Mouse (Mus musculus) forebrain, postnatal 0 days (tissue): Measurements from ENCODE around the gene Natd1. TPM values are rescaled to one million over a fixed set of nuclear protein-coding genes. Genes with fewer than 3 reads are reported as not detected.
"Not testable (repeated sequence)": the region's sequence is repeated elsewhere in the genome, so short reads cannot be mapped to it uniquely, and the experiment has no call there.

Experiments
- ATAC-seq: fragments of 200-750 bp; cut with Nextera tagmentation; 2 replicates; pipeline ENCODE4 v1.8.0; 2017; ENCODE audit warnings: mild to moderate bottlenecking, moderate library complexity
- DNase-seq: peaks from one replicate; pipeline ENCODE4 v3.0.0-alpha.2; 2015
- H3K27ac ChIP-seq: fragments of 300-500 bp; sonication (generic); 2 replicates; pipeline ENCODE4 v1.5.1; 2014; ENCODE audit warnings: low read depth, mild to moderate bottlenecking, antibody characterized with exemption, low read length, moderate library complexity, mixed read lengths
- H3K27me3 ChIP-seq: fragments of 300-500 bp; sonication (generic); 2 replicates; pipeline ENCODE4 v1.6.1; 2014; ENCODE audit warnings: mild to moderate bottlenecking, low read length, mixed read lengths; ENCODE audit not compliant: insufficient read depth
- H3K36me3 ChIP-seq: fragments of 300-500 bp; sonication (generic); 2 replicates; pipeline ENCODE4 v1.6.1; 2014; ENCODE audit warnings: mild to moderate bottlenecking, moderate library complexity; ENCODE audit not compliant: insufficient read depth
- H3K4me1 ChIP-seq: fragments of 300-500 bp; sonication (generic); 2 replicates; pipeline ENCODE4 v1.6.1; 2014; ENCODE audit warnings: antibody characterized with exemption; ENCODE audit not compliant: insufficient read depth
- H3K4me2 ChIP-seq: fragments of 300-500 bp; sonication (generic); 2 replicates; pipeline ENCODE4 v1.6.1; 2014; ENCODE audit warnings: low read depth, mild to moderate bottlenecking, moderate library complexity
- H3K4me3 ChIP-seq: fragments of 300-500 bp; sonication (generic); 2 replicates; pipeline ENCODE4 v1.5.1; 2014; ENCODE audit warnings: low read depth, low read length, mixed read lengths
- H3K9ac ChIP-seq: fragments of 300-500 bp; sonication (generic); 2 replicates; pipeline ENCODE4 v1.6.1; 2014; ENCODE audit warnings: mild to moderate bottlenecking
- H3K9me3 ChIP-seq: fragments of 300-500 bp; sonication (generic); 2 replicates; pipeline ENCODE4 v1.6.1; 2016; ENCODE audit warnings: low read length
- CTCF ChIP-seq: sonication (generic); IDR thresholded peaks from 2 replicates; pipeline ENCODE4 v1.5.1; 2016; ENCODE audit warnings: antibody characterized with exemption, control low read depth, low read depth
- WGBS: fragments of 180-500 bp; shearing (Covaris S2); extraction: QIAGEN DNeasy Blood & Tissue Kit; methylation state at CpG from one replicate; pipeline ENCODE4 v1.1.7; 2014; 5-methylcytosine and 5-hydroxymethylcytosine counted together
- polyA plus RNA-seq: library from polyadenylated mRNA; unstranded; fragments of >200 nt; fragmentation: Nextera tagmentation; extraction: Ambion mirVana; gene quantifications from 2 replicates; pipeline ENCODE4 v1.2.1, GENCODE M21; 2015
- total RNA-seq: library from RNA; depleted of rRNA; stranded (reverse); fragments of >200 nt; gene quantifications from 2 replicates; pipeline ENCODE4 v1.2.3, GENCODE M21; 2014

The Natd1 gene
- total and polyA plus RNA-seq, 2 experiments from 2014 or later, result 17.2 to 29.7 TPM

DNA sequence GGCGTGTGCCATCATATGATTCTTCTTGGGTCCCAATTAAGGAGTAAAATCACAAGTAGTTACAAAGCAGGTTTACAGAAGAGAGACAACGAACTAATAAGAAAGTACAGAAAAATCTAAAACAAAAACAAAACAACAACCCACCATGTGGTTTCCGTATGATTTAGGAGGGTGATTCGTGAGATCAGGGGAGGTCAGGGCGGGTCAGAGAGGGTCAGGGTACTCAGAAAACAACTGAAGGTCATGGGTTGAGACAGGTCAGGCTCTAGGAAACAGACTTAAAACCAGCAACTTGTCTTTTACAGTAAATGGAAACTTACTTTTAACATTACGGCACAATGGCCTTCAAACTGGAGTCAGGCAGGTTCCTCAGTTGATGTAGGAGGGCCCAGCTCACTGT, 24.3 kb downstream of the Natd1 start:
- no peak for TF ChIP-seq CTCF
- no peak for ATAC-seq
- Histone ChIP-seq H3K9ac (no peak overlapping the region), H3K9me3 (no peaks in the 10 kb centered on the region), H3K4me3 (no peak overlapping the region), H3K27me3 (no peaks in the 10 kb centered on the region), H3K4me1 (no peaks in the 10 kb centered on the region), H3K36me3 (no peaks in the 10 kb centered on the region), H3K4me2 (no peak overlapping the region), H3K27ac (no peak overlapping the region)
- 79% methylated on average over 6 of the region's 6 CpGs for WGBS
- DNase-seq, result no peak

DNA sequence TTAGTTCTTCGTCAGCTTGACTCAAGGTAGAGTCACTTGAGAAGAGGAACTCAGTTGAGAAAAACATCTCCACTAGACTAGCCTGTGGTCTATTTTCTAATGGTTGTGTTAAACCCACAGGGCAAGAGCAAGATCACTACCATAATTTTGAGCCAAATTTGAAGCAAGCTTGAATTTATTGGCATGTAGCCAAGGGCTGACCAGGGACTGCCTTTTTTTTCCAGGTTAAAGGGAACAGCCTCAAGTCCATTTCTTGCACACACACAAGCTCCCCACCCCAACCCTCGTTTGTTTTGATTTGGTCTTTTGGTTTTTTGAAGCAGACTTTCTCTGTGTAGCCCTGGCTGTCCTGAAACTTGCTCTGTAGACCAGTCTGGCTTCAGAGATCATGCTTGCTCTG, 24.7 kb downstream of the Natd1 start:
- Histone ChIP-seq H3K4me2 (no peak overlapping the region), H3K9ac (no peak overlapping the region), H3K36me3 (no peaks in the 10 kb centered on the region), H3K4me3 (no peak overlapping the region), H3K9me3 (no peaks in the 10 kb centered on the region), H3K4me1 (no peaks in the 10 kb centered on the region), H3K27ac (no peak overlapping the region), H3K27me3 (no peaks in the 10 kb centered on the region)
- ATAC-seq (no peak), DNase-seq (no peak)
- 64% methylated on average over 2 of the region's 2 CpGs for WGBS
- no peak for TF ChIP-seq CTCF

DNA sequence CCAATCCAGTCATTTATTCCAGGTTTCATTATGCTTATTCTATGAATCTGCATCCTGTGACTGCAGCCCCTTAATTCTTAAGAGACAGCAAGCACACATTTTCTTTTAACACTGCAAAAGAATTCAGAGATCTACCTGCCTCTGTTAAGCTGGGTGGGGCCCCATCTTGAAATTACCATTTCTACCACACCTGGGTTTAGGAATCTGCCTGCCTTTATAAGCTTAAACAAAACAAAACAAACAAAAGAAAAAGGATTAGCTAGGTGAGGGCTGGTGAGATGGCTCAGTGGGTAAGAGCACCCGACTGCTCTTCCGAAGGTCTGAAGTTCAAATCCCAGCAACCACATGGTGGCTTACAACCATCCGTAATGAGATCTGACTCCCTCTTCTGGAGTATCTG, 27.6 kb downstream of the Natd1 start:
- not testable (repeated sequence) for H3K4me1 ChIP-seq, H3K9ac ChIP-seq, H3K9me3 ChIP-seq, H3K27me3 ChIP-seq, DNase-seq, H3K36me3 ChIP-seq, ATAC-seq, H3K4me3 ChIP-seq, H3K4me2 ChIP-seq, H3K27ac ChIP-seq
- 77% methylated on average over 2 of the region's 3 CpGs for WGBS

DNA sequence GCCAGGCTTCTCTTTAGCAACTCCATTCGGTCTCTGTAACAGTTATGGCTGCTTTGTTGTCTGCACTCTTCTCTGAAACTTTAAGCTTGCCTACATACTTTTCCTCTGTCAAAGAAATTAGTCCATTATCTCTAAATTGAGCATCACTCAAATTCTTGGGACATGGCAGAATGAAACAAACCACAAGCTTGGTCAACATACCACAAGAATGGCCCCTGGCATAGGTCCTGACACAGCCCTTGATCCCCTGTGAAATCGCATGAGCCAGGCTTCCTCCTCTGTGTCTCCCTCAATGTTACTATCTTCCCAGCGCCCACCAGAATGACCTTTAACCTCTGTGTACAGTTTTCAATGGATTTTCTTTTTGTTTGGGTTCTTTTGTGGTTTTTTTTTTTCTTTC, 32.2 kb downstream of the Natd1 start:
- Histone ChIP-seq H3K27ac (no peak overlapping the region), H3K9me3 (no peaks in the 10 kb centered on the region), H3K36me3 (no peaks in the 10 kb centered on the region), H3K4me1 (peaks cover 4% of the 10 kb centered on the region; the same call in 1 of the 2 replicates), H3K4me2 (no peak overlapping the region), H3K4me3 (no peak overlapping the region), H3K27me3 (no peaks in the 10 kb centered on the region), H3K9ac (no peak overlapping the region)
- DNase-seq (no peak), ATAC-seq (no peak)
- WGBS, result 70% methylated on average over 3 of the region's 3 CpGs
- TF ChIP-seq CTCF, result no peak

DNA sequence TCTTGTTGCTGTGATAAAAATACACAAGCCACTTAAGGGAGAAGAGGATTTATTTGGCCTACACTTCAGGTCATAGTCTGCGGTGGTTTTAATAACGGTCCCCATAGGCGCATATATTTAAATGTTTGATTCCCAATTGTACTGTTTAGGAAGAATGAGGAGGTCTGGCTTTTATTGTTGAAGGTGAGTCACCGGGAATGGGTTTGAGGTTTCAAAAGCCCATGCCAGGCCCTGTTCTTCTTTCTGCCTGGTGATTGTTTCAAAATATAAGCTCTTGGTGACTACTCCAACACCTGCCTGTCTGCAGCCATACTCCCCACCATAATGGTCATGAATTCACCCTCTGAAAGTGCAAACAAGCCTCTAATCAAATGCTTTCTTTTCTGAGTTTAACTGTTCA, 34.0 kb downstream of the Natd1 start:
- TF ChIP-seq CTCF, result no peak
- H3K4me1 ChIP-seq, result peaks cover 9% of the 10 kb centered on the region; the same call in 1 of the 2 replicates
- no peaks in the 10 kb centered on the region for H3K27me3 ChIP-seq
- no peak overlapping the region for H3K27ac ChIP-seq
- 93% methylated on average over 4 of the region's 4 CpGs for WGBS
- no peak overlapping the region for H3K4me2 ChIP-seq
- H3K4me3 ChIP-seq, result no peak overlapping the region
- DNase-seq (no peak), ATAC-seq (no peak)
- no peak overlapping the region for H3K9ac ChIP-seq
- H3K36me3 ChIP-seq, result no peaks in the 10 kb centered on the region
- no peaks in the 10 kb centered on the region for H3K9me3 ChIP-seq

DNA sequence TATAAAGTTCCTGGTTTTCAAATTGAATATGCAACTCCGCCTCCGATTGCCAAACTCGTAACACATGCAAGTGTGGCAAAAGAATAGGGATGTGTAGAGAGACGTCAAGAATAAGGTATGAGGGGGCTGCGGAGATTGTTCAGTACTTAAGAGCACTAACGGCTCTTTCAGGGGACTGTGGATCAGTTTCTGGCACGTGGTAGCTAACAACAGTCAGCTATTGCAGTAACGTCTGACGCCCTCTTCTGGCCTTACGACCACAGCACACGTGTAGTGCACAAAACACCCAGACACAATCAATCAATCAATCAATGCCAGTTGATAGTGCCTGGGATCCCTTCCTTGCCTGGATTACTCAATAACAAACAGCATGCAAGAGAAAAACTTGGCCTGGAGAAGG, 35.1 kb downstream of the Natd1 start:
- peak overlapping the region; percentile 58 for H3K9ac ChIP-seq
- 2% methylated on average over 11 of the region's 11 CpGs for WGBS
- peaks cover 9% of the 10 kb centered on the region; the same call in 1 of the 2 replicates for H3K4me1 ChIP-seq
- no peaks in the 10 kb centered on the region for H3K36me3 ChIP-seq
- DNase-seq, result peak; percentile 76
- H3K27ac ChIP-seq, result peak overlapping the region; percentile 83
- TF ChIP-seq CTCF, result peak; percentile 80
- peak; percentile 25; the same call in 1 of the 2 replicates for ATAC-seq
- H3K27me3 ChIP-seq, result no peaks in the 10 kb centered on the region
- H3K4me3 ChIP-seq, result peak overlapping the region; percentile 97
- no peaks in the 10 kb centered on the region for H3K9me3 ChIP-seq
- peak overlapping the region; percentile 71 for H3K4me2 ChIP-seq

DNA sequence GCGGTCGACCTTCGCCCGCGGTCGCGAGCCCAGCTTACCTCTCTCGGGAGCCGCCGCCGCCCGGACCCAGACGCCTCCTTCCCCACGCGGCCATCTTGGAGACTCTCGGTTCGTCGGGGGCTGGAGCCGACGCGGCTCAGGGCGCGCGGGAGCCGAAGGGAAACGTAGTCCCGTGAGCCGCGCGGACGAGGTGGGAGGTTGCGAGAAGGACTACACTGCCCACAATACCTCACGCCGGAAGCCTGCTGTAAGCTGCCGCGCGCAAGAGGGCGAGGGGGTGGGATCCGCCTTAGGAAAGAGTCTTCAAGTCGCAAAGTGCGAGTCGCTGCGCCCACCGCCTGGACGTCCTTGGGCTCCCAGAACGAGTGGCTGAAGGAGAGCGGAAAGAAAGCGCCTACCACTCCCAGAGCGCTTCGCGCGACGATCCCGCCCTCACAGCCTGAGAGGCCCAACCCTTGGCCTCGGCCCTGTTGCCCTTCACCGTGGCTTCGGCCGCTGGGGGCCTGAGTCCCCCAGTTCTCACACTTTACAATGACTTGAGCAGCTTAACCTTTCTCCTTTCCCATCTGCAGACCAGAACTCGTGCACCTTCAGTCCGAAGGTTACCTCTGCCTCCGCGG, 35.8 kb downstream of the Natd1 start, which contains the start of gene Tmem11:
Tmem11 (minus strand) TSS at position 598 of the 620 bp plus-strand sequence.
- peak within 1 kb of the TSS; percentile 78 for H3K9ac ChIP-seq
- DNase-seq (peak; percentile 97), ATAC-seq (peak; percentile 99)
- H3K27me3 ChIP-seq, result no peaks in the 10 kb centered on the region
- peak within 1 kb of the TSS; percentile 71 for H3K4me2 ChIP-seq
- H3K4me3 ChIP-seq, result peak within 1 kb of the TSS; percentile 97
- peak within 1 kb of the TSS; percentile 83 for H3K27ac ChIP-seq
- peaks cover 9% of the 10 kb centered on the region; the same call in 1 of the 2 replicates for H3K4me1 ChIP-seq
- no peaks in the 10 kb centered on the region for H3K36me3 ChIP-seq
- TF ChIP-seq CTCF, result peak; percentile 29; the same call in 1 of the 2 replicates
- under 1% methylated on average over 60 of the region's 62 CpGs for WGBS
- H3K9me3 ChIP-seq, result no peaks in the 10 kb centered on the region
